Comparison of ENCODE assay signal across 21 mouse cellular contexts in genomic region chr11:67649971-67650707, GRCm38 (mm10). TPM values are rescaled to one million over a fixed set of nuclear protein-coding genes. Genes with fewer than 3 reads are reported as not detected.
DNase-seq lines count a peak whose midpoint lies in the region; ATAC-seq and TF ChIP-seq lines count a peak whose summit lies in the region.
"Had no signal": no experiment of that assay in that cellular context is flagged by ENCODE, and none has a peak within 500 bp of the region (broad histone marks: within the 10 kb centered on the region; RNA-seq: fewer than 3 reads in every experiment).

No protein-coding gene starts in this region.

- no peak for TF ChIP-seq CTCF in kidney, adult 2 months (conservative IDR thresholded peaks at IDR 0.05; ENCODE audit: insufficient read depth, insufficient read length, low read depth, low read length)
- peak; percentile 47 for TF ChIP-seq CTCF in lung, postnatal 0 days (IDR thresholded peaks at IDR 0.05)

- H3K27ac ChIP-seq in kidney, adult 2 months (ENCODE audit: insufficient read depth, low read depth, low read length), result no peak overlapping the region
- H3K27ac ChIP-seq in lung, postnatal 0 days (ENCODE audit: low read length), result no peak overlapping the region
- H3K27ac ChIP-seq: embryonic facial prominence, embryonic 15.5 days; heart, embryonic 10.5 days; macrophage; stomach, embryonic 15.5 days had no signal

- no peak overlapping the region for H3K4me3 ChIP-seq in kidney, adult 2 months (ENCODE audit: insufficient read depth, low read depth, low read length)
- no peak overlapping the region for H3K4me3 ChIP-seq in lung, postnatal 0 days (ENCODE audit: low read depth, low read length)
- H3K4me3 ChIP-seq: embryonic facial prominence, embryonic 15.5 days; heart, embryonic 10.5 days; stomach, embryonic 15.5 days had no signal

- DNase-seq in adrenal gland, postnatal 36 days, result peak; percentile 28 to 31
- DNase-seq in adrenal gland, adult 2 months, result no peak
- DNase-seq in kidney, adult 2 months, result peak; percentile 7
- no peak for DNase-seq in kidney, adult 18-20 months
- no peak for DNase-seq in lung, postnatal 0 days (ENCODE audit: low spot score)
- DNase-seq in lung, postnatal 4 days, result no peak
- DNase-seq in ovary, postnatal 10 days (ENCODE audit: low spot score), result no peak
- DNase-seq: gastrocnemius, postnatal 10 days; heart, postnatal 36 days; thymus, postnatal 36 days had no signal

- no peak for TF ChIP-seq POLR2A in kidney, adult 2 months (IDR thresholded peaks at IDR 0.05; ENCODE audit: low read depth, low read length)

- no peak for TF ChIP-seq EP300 in lung, postnatal 0 days (IDR thresholded peaks at IDR 0.05)

- WGBS in kidney, adult 2 months, result 64% methylated on average over 10 of the region's 10 CpGs
- 48% methylated on average over 10 of the region's 10 CpGs for WGBS in lung, postnatal 0 days

- no peak overlapping the region for H3K4me2 ChIP-seq in lung, postnatal 0 days (replicated peaks; ENCODE audit: low read depth, low read length)
- H3K4me2 ChIP-seq: embryonic facial prominence, embryonic 15.5 days; stomach, embryonic 15.5 days had no signal

- H3K4me1 ChIP-seq in kidney, adult 2 months (ENCODE audit: control insufficient read depth, insufficient read depth, low read length), result no peaks in the 10 kb centered on the region
- H3K4me1 ChIP-seq in lung, postnatal 0 days (ENCODE audit: insufficient read depth, low read depth, low read length), result no peaks in the 10 kb centered on the region

- no peaks in the 10 kb centered on the region for H3K36me3 ChIP-seq in kidney, adult 2 months (ENCODE audit: control insufficient read depth, insufficient read depth, low read length)
- H3K36me3 ChIP-seq in lung, postnatal 0 days (ENCODE audit: insufficient read depth, low read length), result no peaks in the 10 kb centered on the region
- H3K36me3 ChIP-seq: embryonic facial prominence, embryonic 15.5 days; G1E; heart, embryonic 10.5 days; stomach, embryonic 15.5 days had no signal

- H3K9ac ChIP-seq in lung, postnatal 0 days (replicated peaks; ENCODE audit: low read depth), result no peak overlapping the region
- H3K9ac ChIP-seq: embryonic facial prominence, embryonic 15.5 days; stomach, embryonic 15.5 days had no signal

- H3K27me3 ChIP-seq in kidney, adult 2 months (replicated peaks; ENCODE audit: control insufficient read depth, insufficient read depth, low read length), result no peaks in the 10 kb centered on the region
- no peaks in the 10 kb centered on the region for H3K27me3 ChIP-seq in lung, postnatal 0 days (replicated peaks; ENCODE audit: insufficient read depth, low read length)
- H3K27me3 ChIP-seq: embryonic facial prominence, embryonic 15.5 days; stomach, embryonic 15.5 days had no signal

- ATAC-seq in lung, postnatal 0 days, result no peak
- ATAC-seq in megakaryocyte, adult 5-6 weeks (ENCODE audit: poor library complexity, severe bottlenecking), result 0 out of 2 replicates have a peak, but pooled peaks have one; percentile 17
- ATAC-seq: forebrain, embryonic 14.5 days; midbrain, embryonic 16.5 days had no signal

- no peaks in the 10 kb centered on the region for H3K9me3 ChIP-seq in lung, postnatal 0 days (ENCODE audit: low read length)
- H3K9me3 ChIP-seq: embryonic facial prominence, embryonic 15.5 days; heart, embryonic 10.5 days; stomach, embryonic 15.5 days had no signal

RNA-seq across cellular contexts. Expression of gene Rcvrn, which starts 45.0 kb away (rescaled TPM):
- total RNA-seq in adrenal gland, postnatal 36 days (2021), result under 1 TPM in 1 of 2 experiments, not detected in 1; 0.40 TPM
- under 1 TPM in 1 of 2 experiments, not detected in 1; 0.29 TPM for total RNA-seq in adrenal gland, adult 2 months (2021)
- not detected in 2 replicates for polyA plus RNA-seq in adrenal gland, adult 2 months (2012; rRNA removed)
- polyA plus RNA-seq in kidney, adult 2 months (2012; rRNA removed), result 0.14 TPM in 1 of 2 replicates, not detected in the other
- polyA plus RNA-seq in lung, postnatal 0 days (2015; fragmentation: Nextera tagmentation; extraction: Ambion mirVana), result not detected in 2 replicates
- 0.21 TPM in 1 of 2 replicates, not detected in the other for total RNA-seq in megakaryocyte, adult 5-6 weeks (2015)
- total RNA-seq in megakaryocyte, adult 5-6 weeks (2017), result not detected in 2 replicates
- total RNA-seq: adrenal gland, postnatal 4 days; G1E; gastrocnemius, postnatal 10 days; heart, postnatal 36 days had no signal
- polyA plus RNA-seq: embryonic facial prominence, embryonic 15.5 days; forebrain, embryonic 14.5 days; G1E; heart, embryonic 10.5 days; large intestine, adult 2 months; macrophage; midbrain, embryonic 16.5 days; neural tube, embryonic 11.5 days; stomach, embryonic 15.5 days had no signal

Comparison
In these comparisons a context has a peak if more than half of its experiments do, and no peak if none do; other contexts are left out.
1. DNase-seq: peak in adrenal gland, postnatal 36 days (2 of 2) and kidney, adult 2 months (single experiment); none in adrenal gland, adult 2 months (single experiment), kidney, adult 18-20 months (single experiment), lung, postnatal 0 days (single experiment), lung, postnatal 4 days (0 of 2) and ovary, postnatal 10 days (single experiment).